Mouse (Mus musculus): ENCODE measurements around the gene Sds. TPM values are rescaled to one million over a fixed set of nuclear protein-coding genes. Genes with fewer than 3 reads are reported as not detected.

Sds gene
- polyA plus RNA-seq, 1 experiment = 5.2 TPM

DNA sequence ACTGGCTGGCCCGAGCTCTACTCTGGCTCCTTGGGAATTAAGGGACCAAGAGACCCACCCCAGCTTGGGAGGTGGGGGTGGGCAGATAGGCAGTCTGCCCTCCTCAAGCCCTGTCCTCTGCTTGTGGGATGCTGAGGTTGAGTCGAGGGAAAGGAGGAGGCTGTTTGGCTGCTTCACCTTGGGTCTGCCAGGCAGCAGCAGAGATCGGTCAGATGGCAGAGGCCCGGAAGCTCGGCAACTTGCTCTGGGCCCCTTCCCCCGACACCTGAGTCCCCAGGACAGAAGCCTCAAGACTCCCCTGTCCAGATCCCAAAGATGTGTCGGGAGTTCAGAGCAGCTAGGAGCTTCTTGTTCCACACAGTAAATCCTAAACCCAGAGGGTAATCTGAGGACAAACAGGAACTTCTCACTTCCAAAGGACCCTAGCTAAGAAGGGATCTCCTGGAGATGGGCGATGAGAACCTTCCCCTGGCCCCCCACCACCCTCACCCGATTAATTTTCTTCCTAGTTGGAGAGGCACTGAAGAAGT is 43.8 kb upstream of the Sds start:
- 4% methylated on average over 9 of the region's 9 CpGs for WGBS
- no peak for TF ChIP-seq POLR2A (IDR thresholded peaks at IDR 0.05; ENCODE audit: borderline replicate concordance, control insufficient read depth, low read depth, low read length)
- no peak for TF ChIP-seq CTCF (IDR thresholded peaks at IDR 0.05; ENCODE audit: control insufficient read depth, insufficient read depth, low read length)
- H3K27ac ChIP-seq (ENCODE audit: control insufficient read depth, insufficient read depth, low read depth, low read length, poor library complexity) = no peak overlapping the region
- no peak overlapping the region for H3K4me3 ChIP-seq (replicated peaks; ENCODE audit: control insufficient read depth, low read depth, low read length)
- H3K4me1 ChIP-seq (ENCODE audit: control insufficient read depth, insufficient read depth, low read length) = no peaks in the 10 kb centered on the region

DNA sequence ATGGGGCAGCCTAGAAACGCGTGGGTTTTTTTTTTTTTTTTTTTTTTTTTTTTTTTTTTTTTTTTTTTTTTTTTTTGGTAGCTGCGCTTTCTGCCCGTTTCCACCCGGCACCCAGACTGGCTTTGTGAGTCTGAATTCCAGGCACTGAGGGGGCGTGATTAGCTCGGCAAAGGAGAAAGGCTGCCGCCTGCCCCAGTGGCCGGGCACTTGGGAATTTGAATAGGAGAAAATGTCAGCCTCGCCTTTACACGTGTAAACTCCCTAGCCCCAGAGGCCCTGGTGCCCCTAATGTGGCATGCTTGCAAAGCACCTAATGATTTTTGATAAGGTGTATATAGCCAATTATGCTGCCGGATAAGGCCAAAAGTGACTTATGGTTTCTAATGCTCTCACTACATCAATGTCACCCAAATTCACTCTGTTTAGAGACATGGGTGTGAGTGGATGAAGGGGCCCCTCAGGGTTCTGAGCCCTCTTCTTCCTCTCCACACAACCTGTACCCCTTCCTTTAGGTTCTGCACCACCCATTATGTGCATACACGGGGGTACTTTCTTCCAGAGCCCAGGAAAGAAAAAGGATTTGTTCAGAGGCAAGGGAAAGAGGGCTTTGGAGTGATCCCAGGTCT is 43.1 kb upstream of the Sds start:
- WGBS = 7% methylated on average over 13 of the region's 13 CpGs
- no peak overlapping the region for H3K27ac ChIP-seq (ENCODE audit: control insufficient read depth, insufficient read depth, low read depth, low read length, poor library complexity)
- TF ChIP-seq CTCF (IDR thresholded peaks at IDR 0.05; ENCODE audit: control insufficient read depth, insufficient read depth, low read length) (no peak), POLR2A (IDR thresholded peaks at IDR 0.05; ENCODE audit: borderline replicate concordance, control insufficient read depth, low read depth, low read length) (no peak)
- no peaks in the 10 kb centered on the region for H3K4me1 ChIP-seq (ENCODE audit: control insufficient read depth, insufficient read depth, low read length)
- H3K4me3 ChIP-seq (replicated peaks; ENCODE audit: control insufficient read depth, low read depth, low read length) = no peak overlapping the region

DNA sequence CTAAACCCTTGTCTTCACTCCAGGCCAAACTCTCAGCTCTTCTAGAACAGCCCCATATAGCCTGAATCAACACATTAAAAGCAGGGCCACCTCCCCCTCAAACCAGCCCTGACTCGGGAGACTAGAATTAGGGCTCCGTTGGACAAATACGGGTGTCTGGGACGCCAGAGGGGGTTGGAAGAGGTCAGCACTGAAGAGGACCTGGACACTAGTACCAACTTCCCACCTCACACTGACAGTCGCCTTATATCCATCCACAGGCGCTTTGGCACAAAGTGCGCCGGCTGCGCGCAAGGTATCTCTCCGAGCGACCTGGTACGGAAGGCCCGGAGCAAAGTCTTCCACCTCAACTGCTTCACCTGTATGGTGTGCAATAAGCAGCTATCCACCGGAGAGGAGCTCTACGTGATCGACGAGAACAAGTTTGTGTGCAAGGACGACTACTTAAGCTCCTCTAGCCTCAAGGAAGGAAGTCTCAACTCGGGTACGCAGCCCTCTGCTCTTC is 42.0 kb upstream of the Sds start:
- TF ChIP-seq POLR2A (IDR thresholded peaks at IDR 0.05; ENCODE audit: borderline replicate concordance, control insufficient read depth, low read depth, low read length) (no peak), CTCF (IDR thresholded peaks at IDR 0.05; ENCODE audit: control insufficient read depth, insufficient read depth, low read length) (no peak)
- WGBS = 5% methylated on average over 21 of the region's 21 CpGs
- no peak overlapping the region for H3K4me3 ChIP-seq (replicated peaks; ENCODE audit: control insufficient read depth, low read depth, low read length)
- no peak overlapping the region for H3K27ac ChIP-seq (ENCODE audit: control insufficient read depth, insufficient read depth, low read depth, low read length, poor library complexity)
- H3K4me1 ChIP-seq (ENCODE audit: control insufficient read depth, insufficient read depth, low read length) = no peaks in the 10 kb centered on the region

DNA sequence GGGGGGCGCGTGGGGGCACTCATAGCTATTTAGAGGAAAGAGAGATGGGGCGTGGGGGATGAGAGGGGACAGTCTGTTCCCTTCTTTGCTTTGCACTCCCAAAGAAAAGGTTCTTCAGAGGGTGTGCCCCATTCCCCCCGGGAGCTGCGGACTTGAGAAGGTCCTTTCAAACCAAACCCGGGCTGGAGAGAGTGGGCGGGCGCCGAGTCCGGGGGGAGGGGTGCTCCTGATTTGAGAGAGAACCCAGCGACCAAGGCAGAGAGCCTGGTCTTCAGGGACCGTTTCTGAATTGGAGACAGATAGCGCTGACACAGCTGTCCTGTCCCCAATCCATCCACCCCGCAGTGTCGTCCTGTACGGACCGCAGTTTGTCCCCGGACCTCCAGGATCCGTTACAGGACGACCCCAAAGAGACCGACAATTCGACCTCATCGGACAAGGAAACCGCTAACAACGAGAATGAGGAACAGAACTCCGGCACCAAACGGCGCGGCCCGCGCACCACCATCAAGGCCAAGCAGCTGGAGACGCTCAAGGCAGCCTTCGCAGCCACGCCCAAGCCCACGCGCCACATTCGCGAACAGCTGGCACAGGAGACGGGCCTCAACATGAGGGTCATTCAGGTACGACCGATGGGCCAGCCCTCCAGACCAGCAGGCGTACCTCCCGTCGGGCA is 41.2 kb upstream of the Sds start:
- Histone ChIP-seq H3K4me3 (replicated peaks; ENCODE audit: control insufficient read depth, low read depth, low read length) (no peak overlapping the region), H3K27ac (ENCODE audit: control insufficient read depth, insufficient read depth, low read depth, low read length, poor library complexity) (no peak overlapping the region; the same call in 1 of the 2 replicates), H3K4me1 (ENCODE audit: control insufficient read depth, insufficient read depth, low read length) (no peaks in the 10 kb centered on the region)
- TF ChIP-seq POLR2A (IDR thresholded peaks at IDR 0.05; ENCODE audit: borderline replicate concordance, control insufficient read depth, low read depth, low read length) (no peak), CTCF (IDR thresholded peaks at IDR 0.05; ENCODE audit: control insufficient read depth, insufficient read depth, low read length) (no peak)
- WGBS = 3% methylated on average over 44 of the region's 44 CpGs

DNA sequence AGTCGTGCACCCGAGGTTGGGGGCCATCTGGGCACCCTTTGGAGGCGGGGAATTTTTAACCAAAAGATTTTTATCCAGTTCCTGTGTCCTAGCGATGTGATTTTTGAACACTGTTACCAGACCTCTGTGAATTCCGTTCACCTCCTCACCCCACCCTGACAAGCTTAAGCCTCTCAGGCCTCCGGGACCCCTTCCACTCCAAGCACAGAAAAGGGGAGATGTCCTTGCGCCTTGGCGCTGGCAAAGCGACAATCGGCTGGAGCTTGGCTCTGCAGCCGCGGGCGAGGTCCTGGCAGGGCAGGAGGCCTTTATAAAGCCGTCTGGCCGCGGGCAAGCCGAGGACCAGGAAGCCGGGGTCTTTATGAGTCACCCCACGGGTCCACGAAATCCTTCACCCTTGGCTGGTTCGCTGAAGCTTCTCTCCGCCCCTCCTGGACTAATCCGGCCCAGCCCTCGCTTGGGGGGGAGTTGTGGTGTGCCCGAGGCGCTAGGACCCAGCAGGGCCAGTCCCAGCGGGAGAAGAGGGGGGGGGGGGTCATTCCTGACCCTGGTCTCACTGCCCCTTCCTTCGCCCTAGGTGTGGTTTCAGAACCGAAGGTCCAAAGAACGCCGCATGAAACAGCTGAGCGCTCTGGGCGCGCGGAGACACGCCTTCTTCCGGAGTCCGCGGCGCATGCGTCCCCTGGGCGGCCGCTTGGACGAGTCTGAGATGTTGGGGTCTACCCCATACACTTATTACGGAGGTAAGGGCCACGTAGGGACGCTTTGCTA is 40.4 kb upstream of the Sds start:
- Histone ChIP-seq H3K27ac (ENCODE audit: control insufficient read depth, insufficient read depth, low read depth, low read length, poor library complexity) (no peak overlapping the region; the same call in 1 of the 2 replicates), H3K4me1 (ENCODE audit: control insufficient read depth, insufficient read depth, low read length) (no peaks in the 10 kb centered on the region), H3K4me3 (replicated peaks; ENCODE audit: control insufficient read depth, low read depth, low read length) (no peak overlapping the region)
- no peak for TF ChIP-seq POLR2A (IDR thresholded peaks at IDR 0.05; ENCODE audit: borderline replicate concordance, control insufficient read depth, low read depth, low read length)
- TF ChIP-seq CTCF (IDR thresholded peaks at IDR 0.05; ENCODE audit: control insufficient read depth, insufficient read depth, low read length) = no peak
- 4% methylated on average over 47 of the region's 47 CpGs for WGBS

DNA sequence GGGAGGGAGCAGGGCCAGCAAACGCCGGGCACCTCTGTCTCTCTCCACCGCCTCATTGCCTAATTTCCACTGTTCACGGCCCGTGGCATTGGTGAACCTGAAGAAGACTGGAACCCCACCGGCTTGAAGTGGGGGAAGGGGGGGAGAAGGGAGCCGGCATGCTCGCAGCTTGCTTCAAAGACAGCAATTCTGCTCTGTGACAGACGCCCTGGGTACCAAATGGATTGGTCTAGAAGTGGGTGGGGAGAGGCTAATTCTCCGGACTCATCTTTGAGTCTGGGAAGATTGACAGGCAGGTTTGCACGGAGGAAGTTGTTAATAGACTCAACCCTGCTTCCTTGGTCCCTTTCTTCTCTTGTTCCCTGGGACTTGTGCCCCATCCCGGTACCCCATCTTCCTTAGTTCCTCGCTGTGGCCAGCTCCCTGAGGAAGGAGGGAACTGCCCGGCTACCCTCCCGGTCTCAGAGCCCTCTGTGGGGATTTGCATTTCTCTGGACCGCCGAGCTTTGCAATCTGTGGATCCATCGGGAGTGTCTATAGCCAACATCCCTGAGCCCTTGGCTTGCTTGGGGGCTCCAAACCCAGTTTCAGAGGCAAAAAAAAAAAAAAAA is 39.3 kb upstream of the Sds start:
- no peaks in the 10 kb centered on the region for H3K4me1 ChIP-seq (ENCODE audit: control insufficient read depth, insufficient read depth, low read length)
- TF ChIP-seq POLR2A (IDR thresholded peaks at IDR 0.05; ENCODE audit: borderline replicate concordance, control insufficient read depth, low read depth, low read length) (no peak), CTCF (IDR thresholded peaks at IDR 0.05; ENCODE audit: control insufficient read depth, insufficient read depth, low read length) (no peak)
- WGBS = 2% methylated on average over 18 of the region's 18 CpGs
- no peak overlapping the region for H3K27ac ChIP-seq (ENCODE audit: control insufficient read depth, insufficient read depth, low read depth, low read length, poor library complexity)
- H3K4me3 ChIP-seq (replicated peaks; ENCODE audit: control insufficient read depth, low read depth, low read length) = no peak overlapping the region

DNA sequence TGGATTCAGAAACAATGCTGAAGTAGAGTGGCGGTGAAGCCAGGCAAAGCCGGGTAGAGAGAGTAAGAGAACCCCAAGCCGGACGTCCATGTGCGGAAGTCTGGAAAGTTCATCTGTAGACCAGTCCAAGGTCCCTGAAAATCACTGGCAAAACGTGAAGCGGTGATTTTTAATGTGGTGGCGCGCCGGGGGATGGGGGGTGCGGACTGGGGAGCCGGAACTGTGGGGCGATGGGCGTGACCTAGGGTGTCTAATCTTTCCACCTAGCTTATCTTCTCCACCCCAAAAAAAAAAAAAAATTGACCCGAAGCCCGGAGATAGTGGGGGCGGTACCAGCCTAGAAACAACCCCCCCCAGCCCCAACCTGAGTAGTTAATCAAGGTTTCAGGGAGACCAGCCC is 38.8 kb upstream of the Sds start:
- no peak overlapping the region for H3K4me3 ChIP-seq (replicated peaks; ENCODE audit: control insufficient read depth, low read depth, low read length)
- H3K27ac ChIP-seq (ENCODE audit: control insufficient read depth, insufficient read depth, low read depth, low read length, poor library complexity) = no peak overlapping the region
- no peak for TF ChIP-seq POLR2A (IDR thresholded peaks at IDR 0.05; ENCODE audit: borderline replicate concordance, control insufficient read depth, low read depth, low read length)
- TF ChIP-seq CTCF (IDR thresholded peaks at IDR 0.05; ENCODE audit: control insufficient read depth, insufficient read depth, low read length) = no peak
- 5% methylated on average over 17 of the region's 17 CpGs for WGBS
- no peaks in the 10 kb centered on the region for H3K4me1 ChIP-seq (ENCODE audit: control insufficient read depth, insufficient read depth, low read length)
